Mouse (Mus musculus) lung, embryonic 16.5 days (tissue): ENCODE measurements around the gene Myrfl. TPM values are rescaled to one million over a fixed set of nuclear protein-coding genes. Genes with fewer than 3 reads are reported as not detected.

ENCODE experiments used
- ATAC-seq: fragments of 200-750 bp; cut with Nextera tagmentation; 2 replicates; pipeline ENCODE4 v1.8.0; 2017; ENCODE audit warnings: low read depth, mild to moderate bottlenecking, moderate library complexity
- H3K27ac ChIP-seq: fragments of 300-500 bp; sonication (generic); 2 replicates; pipeline ENCODE4 v1.5.1; 2014; ENCODE audit warnings: mild to moderate bottlenecking, control low read depth, low read length
- H3K27me3 ChIP-seq: fragments of 300-500 bp; sonication (generic); 2 replicates; pipeline ENCODE4 v1.6.1; 2014; ENCODE audit warnings: low read depth, low read length, mixed read lengths; ENCODE audit not compliant: control insufficient read depth, insufficient read depth
- H3K36me3 ChIP-seq: fragments of 300-500 bp; sonication (generic); 2 replicates; pipeline ENCODE4 v1.6.1; 2014; ENCODE audit warnings: low read length; ENCODE audit not compliant: control insufficient read depth, insufficient read depth
- H3K4me1 ChIP-seq: fragments of 300-500 bp; sonication (generic); replicated peaks from 2 replicates; pipeline ENCODE4 v1.6.1; 2014; ENCODE audit warnings: low read length, mixed read lengths; ENCODE audit not compliant: control insufficient read depth, insufficient read depth
- H3K4me2 ChIP-seq: fragments of 300-500 bp; sonication (generic); 2 replicates; pipeline ENCODE4 v1.6.1; 2014; ENCODE audit warnings: low read depth, low read length, control low read depth
- H3K4me3 ChIP-seq: fragments of 300-500 bp; sonication (generic); 2 replicates; pipeline ENCODE4 v1.5.1; 2014; ENCODE audit warnings: mild to moderate bottlenecking, low read length, control low read depth
- H3K9ac ChIP-seq: fragments of 300-500 bp; sonication (generic); 2 replicates; pipeline ENCODE4 v1.6.1; 2014; ENCODE audit warnings: low read length, control low read depth
- H3K9me3 ChIP-seq: fragments of 300-500 bp; sonication (generic); 2 replicates; pipeline ENCODE4 v1.6.1; 2016; ENCODE audit warnings: low read length; ENCODE audit not compliant: control insufficient read depth
- WGBS: fragments of 180-500 bp; shearing (Covaris S2); extraction: QIAGEN DNeasy Blood & Tissue Kit; methylation state at CpG from one replicate; pipeline ENCODE4 v1.1.7; 2014; 5-methylcytosine and 5-hydroxymethylcytosine counted together
- polyA plus RNA-seq: library from polyadenylated mRNA; unstranded; fragments of >200 nt; fragmentation: Nextera tagmentation; extraction: Ambion mirVana; gene quantifications from 2 replicates; pipeline ENCODE4 v1.2.1, GENCODE M21; 2015

Myrfl gene
- 0.08 TPM in 1 of 2 replicates, not detected in the other for polyA plus RNA-seq

- no peak within 1 kb of the TSS for H3K27ac ChIP-seq
- no peak within 1 kb of the TSS for H3K9ac ChIP-seq
- 78% methylated on average over 17 of the region's 17 CpGs for WGBS
- no peak for ATAC-seq
- H3K36me3 ChIP-seq: no peaks in the 10 kb centered on the region
- no peaks in the 10 kb centered on the region for H3K9me3 ChIP-seq
- H3K4me3 ChIP-seq: no peak within 1 kb of the TSS
- H3K27me3 ChIP-seq: no peaks in the 10 kb centered on the region
- no peaks in the 10 kb centered on the region for H3K4me1 ChIP-seq
- no peak within 1 kb of the TSS for H3K4me2 ChIP-seq
Measured at GRCm38 (mm10) chr10:116896336-116897177, at the start of gene Myrfl. TSS of gene Myrfl (minus strand) at chr10:116896919.

DNA sequence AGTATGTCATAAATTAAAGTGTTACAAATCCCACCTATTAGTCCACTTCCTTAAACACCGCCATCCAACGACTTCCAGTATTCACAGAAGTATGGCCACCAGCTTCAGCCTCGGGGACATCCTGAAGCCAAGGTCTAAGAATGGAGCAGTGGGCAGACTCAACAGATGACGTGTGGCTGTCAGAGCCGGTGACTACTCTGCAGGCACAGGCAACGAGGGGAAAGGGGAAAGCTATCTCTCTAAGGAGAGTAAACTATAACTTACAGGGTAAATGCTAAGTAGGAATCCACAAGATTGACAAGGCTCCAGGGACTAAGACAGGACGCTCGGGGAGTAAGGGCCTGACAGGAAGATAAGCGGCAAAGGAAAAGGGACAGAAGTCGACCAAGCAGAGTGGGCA, 48.2 kb upstream of the Myrfl start:
- no peak for ATAC-seq
- Histone ChIP-seq H3K36me3 (peaks cover 8% of the 10 kb centered on the region), H3K9ac (no peak overlapping the region), H3K9me3 (no peaks in the 10 kb centered on the region; the same call in 1 of the 2 replicates), H3K4me3 (no peak overlapping the region), H3K27ac (no peak overlapping the region), H3K27me3 (no peaks in the 10 kb centered on the region), H3K4me2 (no peak overlapping the region), H3K4me1 (peaks cover 10% of the 10 kb centered on the region)
- 51% methylated on average over 10 of the region's 10 CpGs for WGBS

DNA sequence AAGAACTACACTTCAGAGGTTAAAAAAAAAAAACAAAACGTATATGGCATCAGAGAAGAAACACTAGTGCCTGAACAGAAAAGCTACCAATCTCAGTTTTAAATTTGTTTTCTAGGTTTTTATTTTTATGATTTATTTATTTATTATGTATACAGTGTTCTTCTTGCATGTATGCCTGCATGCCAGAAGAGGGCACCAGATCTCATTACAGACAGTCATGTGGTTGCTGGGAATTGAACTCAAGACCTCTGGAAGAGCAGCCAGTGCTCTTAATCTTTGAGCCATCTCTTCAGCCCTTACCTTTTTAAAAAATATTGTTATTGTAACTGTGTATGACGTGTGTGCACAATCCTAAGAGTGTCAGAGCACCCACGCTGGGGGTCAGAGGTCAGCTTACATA, 47.4 kb upstream of the Myrfl start:
- no peak overlapping the region for H3K27ac ChIP-seq
- peaks cover 9% of the 10 kb centered on the region for H3K4me1 ChIP-seq
- no peak for ATAC-seq
- no peak overlapping the region for H3K4me3 ChIP-seq
- no peak overlapping the region for H3K9ac ChIP-seq
- no peak overlapping the region for H3K4me2 ChIP-seq
- no peaks in the 10 kb centered on the region for H3K27me3 ChIP-seq
- no peaks in the 10 kb centered on the region; the same call in 1 of the 2 replicates for H3K9me3 ChIP-seq
- 78% methylated on average over 3 of the region's 3 CpGs for WGBS
- peaks cover 9% of the 10 kb centered on the region for H3K36me3 ChIP-seq

GRCm38 (mm10) chr10:116943025-116943424, 46.3 kb upstream of the Myrfl start:
- H3K4me3 ChIP-seq: no peak overlapping the region
- H3K27me3 ChIP-seq: no peaks in the 10 kb centered on the region
- no peaks in the 10 kb centered on the region; the same call in 1 of the 2 replicates for H3K9me3 ChIP-seq
- no peak overlapping the region for H3K27ac ChIP-seq
- no peak overlapping the region for H3K4me2 ChIP-seq
- H3K4me1 ChIP-seq: no peaks in the 10 kb centered on the region
- H3K36me3 ChIP-seq: peaks cover 19% of the 10 kb centered on the region
- 91% methylated on average over 6 of the region's 6 CpGs for WGBS
- no peak overlapping the region for H3K9ac ChIP-seq
- ATAC-seq: no peak

DNA sequence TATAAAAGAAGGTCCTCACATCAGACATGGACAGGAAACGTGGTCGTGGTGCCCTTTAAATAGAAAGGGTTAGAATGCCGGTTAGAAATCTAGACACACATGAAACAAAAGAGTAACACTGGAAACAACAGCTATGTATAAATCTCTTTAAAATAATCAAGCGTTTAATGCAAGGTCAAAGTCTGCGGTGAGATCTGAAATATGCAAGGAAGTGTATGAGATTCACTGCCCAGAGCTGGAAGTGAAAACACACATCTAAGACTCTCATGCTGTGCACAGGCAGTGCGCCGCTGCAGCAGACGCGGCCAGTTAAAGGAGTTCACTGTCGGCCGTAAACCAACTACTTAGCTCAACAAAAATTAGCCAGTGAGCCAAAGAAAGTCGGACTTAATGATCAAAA, 38.3 kb upstream of the Myrfl start:
- H3K9me3 ChIP-seq: no peaks in the 10 kb centered on the region
- H3K9ac ChIP-seq: no peak overlapping the region
- H3K4me1 ChIP-seq: no peaks in the 10 kb centered on the region
- H3K4me2 ChIP-seq: no peak overlapping the region
- H3K4me3 ChIP-seq: no peak overlapping the region
- H3K27me3 ChIP-seq: no peaks in the 10 kb centered on the region
- no peak overlapping the region for H3K27ac ChIP-seq
- ATAC-seq: no peak
- peaks cover 20% of the 10 kb centered on the region for H3K36me3 ChIP-seq
- 82% methylated on average over 12 of the region's 12 CpGs for WGBS

DNA sequence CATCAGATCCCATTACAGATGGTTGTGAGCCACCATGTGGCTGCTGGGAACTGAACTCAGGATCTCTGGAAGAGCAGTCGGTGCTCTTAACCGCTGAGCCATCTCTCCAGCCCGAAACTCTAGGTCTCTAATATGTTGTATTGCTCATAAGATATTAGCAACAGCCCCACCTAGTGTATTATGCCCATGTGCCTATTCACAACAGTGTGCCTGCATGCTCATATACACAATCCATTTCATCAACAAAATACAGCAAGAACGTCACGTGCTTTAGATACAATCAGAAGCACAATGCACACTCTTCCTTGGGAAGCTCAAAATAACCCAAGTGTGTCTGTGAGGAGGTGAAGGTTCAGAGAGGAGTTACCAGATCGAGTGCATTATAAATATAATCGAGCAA, 37.1 kb upstream of the Myrfl start:
- H3K9me3 ChIP-seq: no peaks in the 10 kb centered on the region

DNA sequence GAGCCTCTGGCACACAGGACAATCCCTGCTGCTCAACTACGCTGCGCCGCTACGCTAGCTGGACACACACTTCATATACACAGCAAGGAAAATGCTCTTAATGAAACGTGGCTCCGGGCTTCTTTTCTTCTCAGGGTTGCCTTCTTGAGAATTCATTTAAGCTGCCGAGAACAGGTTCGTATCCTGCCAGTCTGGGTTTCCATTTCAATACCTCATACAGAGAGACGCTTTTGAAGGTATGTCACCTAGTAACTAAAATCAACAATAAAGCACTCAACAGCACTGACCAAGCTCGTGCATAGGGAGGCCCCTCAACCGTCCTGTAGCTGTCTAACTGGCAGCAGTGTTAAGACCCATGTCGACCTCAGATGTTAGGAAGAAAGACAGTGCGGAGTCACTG, 35.7 kb upstream of the Myrfl start:
- no peak overlapping the region for H3K4me3 ChIP-seq
- ATAC-seq: no peak
- H3K4me1 ChIP-seq: no peaks in the 10 kb centered on the region
- 72% methylated on average over 13 of the region's 13 CpGs for WGBS
- H3K27me3 ChIP-seq: no peaks in the 10 kb centered on the region
- H3K4me2 ChIP-seq: no peak overlapping the region
- no peak overlapping the region for H3K27ac ChIP-seq
- H3K9me3 ChIP-seq: no peaks in the 10 kb centered on the region
- H3K9ac ChIP-seq: no peak overlapping the region
- peaks cover 6% of the 10 kb centered on the region for H3K36me3 ChIP-seq

More for the DNA sequence above, 37.1 kb upstream of the Myrfl start:
- no peak for ATAC-seq
- no peak overlapping the region for H3K27ac ChIP-seq
- peaks cover 16% of the 10 kb centered on the region for H3K36me3 ChIP-seq
- no peaks in the 10 kb centered on the region for H3K4me1 ChIP-seq
- H3K27me3 ChIP-seq: no peaks in the 10 kb centered on the region
- 96% methylated on average over 7 of the region's 7 CpGs for WGBS
- H3K4me2 ChIP-seq: no peak overlapping the region
- no peak overlapping the region for H3K9ac ChIP-seq
- no peak overlapping the region for H3K4me3 ChIP-seq

- H3K9ac ChIP-seq: no peak overlapping the region
- H3K4me1 ChIP-seq: no peaks in the 10 kb centered on the region
- no peaks in the 10 kb centered on the region for H3K27me3 ChIP-seq
- no peak overlapping the region for H3K4me2 ChIP-seq
- H3K9me3 ChIP-seq: no peaks in the 10 kb centered on the region
- no peak overlapping the region for H3K27ac ChIP-seq
- H3K4me3 ChIP-seq: no peak overlapping the region
- WGBS: 81% methylated on average over 15 of the region's 15 CpGs
- peaks cover 2% of the 10 kb centered on the region; the same call in 1 of the 2 replicates for H3K36me3 ChIP-seq
- ATAC-seq: no peak
Measured at GRCm38 (mm10) chr10:116931497-116932179, 34.9 kb upstream of the Myrfl start.

DNA sequence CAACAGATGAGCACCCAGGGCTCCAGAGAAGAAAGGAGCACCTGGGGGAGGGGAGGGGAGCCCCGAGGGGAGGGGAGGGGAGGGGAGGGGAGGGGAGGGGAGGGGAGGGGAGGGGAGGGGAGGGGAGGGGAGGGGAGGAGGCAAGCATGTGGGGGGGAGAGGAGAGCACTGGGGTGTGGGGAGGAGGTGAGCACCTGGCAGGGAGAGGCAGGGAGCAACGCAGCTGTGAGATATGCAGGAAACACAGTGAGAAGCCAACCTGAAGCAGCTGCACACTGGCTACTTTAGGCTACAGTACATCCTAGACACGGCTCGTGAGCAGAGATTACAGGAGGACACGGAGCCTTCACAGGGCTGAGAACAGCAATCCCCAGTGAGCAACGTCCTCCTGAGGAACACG, 34.2 kb upstream of the Myrfl start:
- peaks cover 2% of the 10 kb centered on the region; the same call in 1 of the 2 replicates for H3K36me3 ChIP-seq
- 74% methylated on average over 6 of the region's 7 CpGs for WGBS
- no peaks in the 10 kb centered on the region for H3K27me3 ChIP-seq
- no peak overlapping the region for H3K4me2 ChIP-seq
- H3K9me3 ChIP-seq: no peaks in the 10 kb centered on the region
- H3K27ac ChIP-seq: no peak overlapping the region
- no peak overlapping the region for H3K4me3 ChIP-seq
- no peak overlapping the region for H3K9ac ChIP-seq
- no peaks in the 10 kb centered on the region for H3K4me1 ChIP-seq
- ATAC-seq: no peak
